Mouse (Mus musculus) E14TG2a.4 (cell line): ENCODE results near the gene Creb5.

Experiments
- CTCF ChIP-seq: conservative IDR thresholded peaks from 2 replicates; pipeline ENCODE4 v1.5.1; 2014; ENCODE audit warnings: low read length
- NANOG ChIP-seq: IDR thresholded peaks from 2 replicates; pipeline ENCODE4 v1.6.1; 2014; ENCODE audit warnings: borderline replicate concordance, low read length, mixed read lengths
- POU5F1 ChIP-seq: IDR thresholded peaks from 2 replicates; pipeline ENCODE4 v1.6.1; 2014; ENCODE audit warnings: low read length, borderline replicate concordance

DNA sequence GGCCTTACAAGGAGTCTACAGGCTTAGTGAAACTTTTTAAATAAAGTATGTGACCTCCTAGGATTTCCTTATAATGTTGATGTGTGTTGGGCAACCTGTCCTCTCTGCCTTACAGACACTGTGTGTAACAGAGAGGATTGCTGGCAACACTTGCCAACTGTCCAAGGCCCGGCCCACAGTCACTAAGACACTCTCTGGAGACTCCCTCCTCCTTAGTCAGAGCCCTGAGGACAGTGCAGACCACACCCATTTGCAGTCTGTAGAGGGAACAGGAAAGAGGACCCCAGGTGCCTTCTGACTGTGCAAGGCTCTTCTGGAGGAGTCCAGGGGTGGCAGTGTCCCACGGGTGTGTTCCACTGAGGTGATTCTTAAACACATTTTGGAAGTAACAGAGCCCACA lies 397.3 kb downstream of the Creb5 start:
- TF ChIP-seq CTCF (no peak), POU5F1 (no peak), NANOG (no peak)
